9 mouse cellular contexts compared by ENCODE assay signal in the genomic region with DNA sequence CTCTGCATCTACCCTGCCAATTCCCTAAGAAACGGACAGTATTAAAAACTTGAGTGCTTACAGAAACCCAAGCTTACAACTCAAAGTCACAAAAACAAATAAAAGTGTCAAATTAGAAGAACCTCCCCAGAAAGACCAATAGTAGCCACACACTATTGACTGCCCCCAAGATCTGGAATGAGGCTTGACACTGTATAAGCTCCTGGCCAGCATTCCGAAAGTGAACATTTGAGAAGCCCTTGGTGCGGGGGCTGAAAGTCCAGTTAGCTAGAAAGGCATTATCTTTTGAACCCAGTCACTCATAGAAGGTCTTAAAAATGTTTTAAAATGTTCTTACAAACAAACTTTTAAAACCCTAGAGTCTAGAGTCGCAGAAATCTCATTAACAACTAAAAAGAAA.
DNase-seq lines count a peak whose midpoint lies in the region; ATAC-seq and TF ChIP-seq lines count a peak whose summit lies in the region.
"Had no signal": no experiment of that assay in that cellular context is flagged by ENCODE, and none has a peak within 500 bp of the region (broad histone marks: within the 10 kb centered on the region; RNA-seq: fewer than 3 reads in every experiment).

No protein-coding gene starts in this region.

- peaks cover 3% of the 10 kb centered on the region for H3K9me3 ChIP-seq in heart, embryonic 12.5 days (replicated peaks)
- no peaks in the 10 kb centered on the region for H3K9me3 ChIP-seq in lung, postnatal 0 days (ENCODE audit: low read length)
- H3K9me3 ChIP-seq in hindbrain, embryonic 16.5 days (ENCODE audit: control insufficient read depth, low read length), result no peaks in the 10 kb centered on the region

- WGBS in heart, embryonic 12.5 days, result 59% methylated on average over 4 of the region's 4 CpGs
- 45% methylated on average over 4 of the region's 4 CpGs for WGBS in lung, postnatal 0 days
- 33% methylated on average over 4 of the region's 4 CpGs for WGBS in hindbrain, embryonic 16.5 days

- no peak for ATAC-seq in heart, embryonic 12.5 days (ENCODE audit: insufficient number of reproducible peaks, low FRiP score)
- ATAC-seq in lung, postnatal 0 days, result no peak
- ATAC-seq in hindbrain, embryonic 16.5 days, result peak; percentile 66
- no peak for ATAC-seq in megakaryocyte progenitor cell, adult 5-6 weeks (replicated peaks; ENCODE audit: poor library complexity)

- H3K4me2 ChIP-seq in heart, embryonic 12.5 days, result no peak overlapping the region
- H3K4me2 ChIP-seq in lung, postnatal 0 days (replicated peaks; ENCODE audit: low read depth, low read length), result no peak overlapping the region
- H3K4me2 ChIP-seq in hindbrain, embryonic 16.5 days (ENCODE audit: low read length), result no peak overlapping the region

- no peak for DNase-seq in heart, adult 11 months
- DNase-seq in lung, postnatal 0 days (ENCODE audit: low spot score), result no peak
- no peak for DNase-seq in lung, postnatal 36 days
- DNase-seq in B cell, adult 2 months, result no peak
- no peak for DNase-seq in urinary bladder, adult 18-20 months (ENCODE audit: low spot score in 2 of 2)
- DNase-seq: thymus, postnatal 36 days had no signal

- peak overlapping the region; percentile 74 for H3K27ac ChIP-seq in heart, embryonic 12.5 days (ENCODE audit: poor library complexity, severe bottlenecking)
- H3K27ac ChIP-seq in lung, postnatal 0 days (ENCODE audit: low read length), result peak overlapping the region; percentile 77
- H3K27ac ChIP-seq in hindbrain, embryonic 16.5 days (ENCODE audit: low read depth, low read length), result peak overlapping the region; percentile 56; the same call in 1 of the 2 replicates

- TF ChIP-seq CTCF in lung, postnatal 0 days (IDR thresholded peaks at IDR 0.05), result no peak

- H3K4me1 ChIP-seq in heart, embryonic 12.5 days (replicated peaks), result peaks cover 25% of the 10 kb centered on the region
- H3K4me1 ChIP-seq in lung, postnatal 0 days (ENCODE audit: insufficient read depth, low read depth, low read length), result peaks cover 3% of the 10 kb centered on the region; the same call in 1 of the 2 replicates
- peaks cover 10% of the 10 kb centered on the region for H3K4me1 ChIP-seq in hindbrain, embryonic 16.5 days (ENCODE audit: control insufficient read depth, insufficient read depth, low read depth, low read length)

- no peak overlapping the region for H3K4me3 ChIP-seq in heart, embryonic 12.5 days
- no peak overlapping the region for H3K4me3 ChIP-seq in lung, postnatal 0 days (ENCODE audit: low read depth, low read length)
- no peak overlapping the region for H3K4me3 ChIP-seq in hindbrain, embryonic 16.5 days (ENCODE audit: low read length)

- H3K9ac ChIP-seq in heart, embryonic 12.5 days, result no peak overlapping the region
- H3K9ac ChIP-seq in lung, postnatal 0 days (replicated peaks; ENCODE audit: low read depth), result no peak overlapping the region
- no peak overlapping the region for H3K9ac ChIP-seq in hindbrain, embryonic 16.5 days (ENCODE audit: low read depth, low read length)

- no peaks in the 10 kb centered on the region for H3K36me3 ChIP-seq in heart, embryonic 12.5 days
- no peaks in the 10 kb centered on the region for H3K36me3 ChIP-seq in lung, postnatal 0 days (ENCODE audit: insufficient read depth, low read length)
- no peaks in the 10 kb centered on the region for H3K36me3 ChIP-seq in hindbrain, embryonic 16.5 days (ENCODE audit: control insufficient read depth, insufficient read depth, low read length)

- no peaks in the 10 kb centered on the region for H3K27me3 ChIP-seq in heart, embryonic 12.5 days (replicated peaks)
- no peaks in the 10 kb centered on the region for H3K27me3 ChIP-seq in lung, postnatal 0 days (replicated peaks; ENCODE audit: insufficient read depth, low read length)
- no peaks in the 10 kb centered on the region for H3K27me3 ChIP-seq in hindbrain, embryonic 16.5 days (replicated peaks; ENCODE audit: control insufficient read depth, insufficient read depth, low read length)

- TF ChIP-seq EP300 in lung, postnatal 0 days (IDR thresholded peaks at IDR 0.05), result no peak
